Mouse (Mus musculus) limb, embryonic 15.5 days (tissue): Measurements from ENCODE around the gene Pax2. TPM values are rescaled to one million over a fixed set of nuclear protein-coding genes. Genes with fewer than 3 reads are reported as not detected.
A peak's percentile ranks its signal among the peaks of the same experiment; 100 is the strongest.

Experiments used
- ATAC-seq: fragments of 200-750 bp; cut with Nextera tagmentation; 2 replicates; pipeline ENCODE4 v1.8.0; 2017; ENCODE audit warnings: low read depth, moderate TSS enrichment; ENCODE audit not compliant: insufficient number of reproducible peaks, low FRiP score, low TSS enrichment
- H3K27ac ChIP-seq: fragments of 300-500 bp; sonication (generic); 2 replicates; pipeline ENCODE4 v1.5.1; 2015; ENCODE audit warnings: moderate library complexity, mild to moderate bottlenecking, inconsistent platforms
- H3K27me3 ChIP-seq: fragments of 300-500 bp; sonication (generic); 2 replicates; pipeline ENCODE4 v1.6.1; 2015; ENCODE audit warnings: inconsistent platforms
- H3K36me3 ChIP-seq: fragments of 300-500 bp; sonication (generic); 2 replicates; pipeline ENCODE4 v1.6.1; 2015; ENCODE audit warnings: inconsistent platforms
- H3K4me1 ChIP-seq: fragments of 300-500 bp; sonication (generic); 2 replicates; pipeline ENCODE4 v1.6.1; 2015; ENCODE audit warnings: inconsistent platforms
- H3K4me2 ChIP-seq: fragments of 300-500 bp; sonication (generic); 2 replicates; pipeline ENCODE4 v1.6.1; 2015; ENCODE audit warnings: mild to moderate bottlenecking, inconsistent platforms
- H3K4me3 ChIP-seq: fragments of 300-500 bp; sonication (generic); 2 replicates; pipeline ENCODE4 v1.5.1; 2015; ENCODE audit warnings: mild to moderate bottlenecking, inconsistent platforms
- H3K9ac ChIP-seq: fragments of 300-500 bp; sonication (generic); 2 replicates; pipeline ENCODE4 v1.6.1; 2015; ENCODE audit warnings: inconsistent platforms
- H3K9me3 ChIP-seq: fragments of 300-500 bp; sonication (generic); 2 replicates; pipeline ENCODE4 v1.6.1; 2016; ENCODE audit warnings: inconsistent platforms
- WGBS: fragments of 180-500 bp; shearing (Covaris S2); methylation state at CpG from one replicate; pipeline ENCODE4 v1.1.7; 2015; 5-methylcytosine and 5-hydroxymethylcytosine counted together
- polyA plus RNA-seq: library from polyadenylated mRNA; unstranded; fragments of >200 nt; fragmentation: Nextera tagmentation; extraction: Ambion mirVana; gene quantifications from 2 replicates; pipeline ENCODE4 v1.2.1, GENCODE M21; 2015

The Pax2 gene
- polyA plus RNA-seq: not detected in 2 replicates

DNA sequence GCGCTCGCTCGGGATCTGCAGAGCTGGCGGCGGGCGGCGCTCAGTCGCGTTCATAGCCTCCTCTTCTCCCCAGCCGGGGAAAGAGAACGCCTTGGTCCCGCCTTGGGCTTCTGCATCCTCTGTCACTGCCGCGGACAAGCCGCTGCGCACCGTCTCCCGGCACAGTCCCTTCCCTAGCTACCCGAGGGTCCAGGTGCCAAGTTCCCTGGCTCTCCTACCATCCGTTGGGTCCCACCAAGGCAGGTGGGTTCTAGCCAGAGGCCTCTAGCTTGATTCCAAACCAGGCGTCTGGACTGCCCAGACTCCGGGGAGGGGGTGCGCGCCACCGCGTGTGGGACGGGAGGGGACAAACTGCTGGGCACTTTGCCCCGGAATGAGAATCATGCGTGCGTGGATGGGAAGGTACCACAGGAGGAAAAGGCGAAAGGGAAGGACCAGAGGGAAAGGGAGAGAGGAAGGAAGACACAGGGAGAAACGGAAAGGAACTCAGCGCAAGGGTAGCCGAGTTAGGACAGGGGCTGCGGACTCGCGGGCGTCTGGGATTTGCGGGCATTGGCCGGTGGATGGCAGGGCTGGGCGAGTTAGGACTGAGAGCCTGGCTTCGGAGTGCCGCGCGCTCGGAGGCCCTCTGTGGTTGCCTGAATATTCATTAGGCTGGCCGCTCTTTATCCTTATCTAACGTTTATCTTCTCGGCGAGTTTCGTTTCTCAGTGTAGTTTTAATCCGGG lies at the start of gene Pax2:
Gene Pax2, plus strand, starts transcription at position 353 of the 728 bp plus-strand sequence.
- peaks cover 44% of the 10 kb centered on the region for H3K4me1 ChIP-seq
- H3K9me3 ChIP-seq: no peaks in the 10 kb centered on the region
- no peak for ATAC-seq
- H3K27ac ChIP-seq: no peak within 1 kb of the TSS
- H3K4me2 ChIP-seq: peak within 1 kb of the TSS; percentile 66
- no peak within 1 kb of the TSS for H3K9ac ChIP-seq
- WGBS: under 1% methylated on average over 50 of the region's 52 CpGs
- peaks cover 96% of the 10 kb centered on the region for H3K27me3 ChIP-seq
- peak within 1 kb of the TSS; percentile 36 for H3K4me3 ChIP-seq
- no peaks in the 10 kb centered on the region for H3K36me3 ChIP-seq

DNA sequence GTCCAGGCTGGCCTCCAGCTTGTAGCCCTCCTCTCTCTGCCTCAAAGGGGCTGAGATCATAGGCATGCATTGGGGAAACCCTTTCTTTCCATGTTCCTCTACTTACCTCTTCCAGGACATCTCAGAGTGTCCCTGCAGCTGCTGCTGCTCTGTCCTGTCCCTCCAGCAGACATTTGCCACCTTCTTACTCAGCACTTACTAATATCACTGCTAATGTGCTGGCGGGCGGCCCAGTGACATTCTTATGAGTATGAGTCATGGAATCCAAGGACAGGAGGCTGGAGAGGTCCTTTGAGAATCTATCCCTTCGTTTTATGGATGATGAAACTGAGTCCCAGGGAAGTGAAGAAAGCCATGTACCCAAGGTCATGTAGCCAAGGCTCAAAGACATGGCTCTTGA lies 47.0 kb upstream of the Pax2 start:
- ATAC-seq: no peak
- H3K9ac ChIP-seq: no peak overlapping the region
- WGBS: 59% methylated on average over 3 of the region's 3 CpGs

DNA sequence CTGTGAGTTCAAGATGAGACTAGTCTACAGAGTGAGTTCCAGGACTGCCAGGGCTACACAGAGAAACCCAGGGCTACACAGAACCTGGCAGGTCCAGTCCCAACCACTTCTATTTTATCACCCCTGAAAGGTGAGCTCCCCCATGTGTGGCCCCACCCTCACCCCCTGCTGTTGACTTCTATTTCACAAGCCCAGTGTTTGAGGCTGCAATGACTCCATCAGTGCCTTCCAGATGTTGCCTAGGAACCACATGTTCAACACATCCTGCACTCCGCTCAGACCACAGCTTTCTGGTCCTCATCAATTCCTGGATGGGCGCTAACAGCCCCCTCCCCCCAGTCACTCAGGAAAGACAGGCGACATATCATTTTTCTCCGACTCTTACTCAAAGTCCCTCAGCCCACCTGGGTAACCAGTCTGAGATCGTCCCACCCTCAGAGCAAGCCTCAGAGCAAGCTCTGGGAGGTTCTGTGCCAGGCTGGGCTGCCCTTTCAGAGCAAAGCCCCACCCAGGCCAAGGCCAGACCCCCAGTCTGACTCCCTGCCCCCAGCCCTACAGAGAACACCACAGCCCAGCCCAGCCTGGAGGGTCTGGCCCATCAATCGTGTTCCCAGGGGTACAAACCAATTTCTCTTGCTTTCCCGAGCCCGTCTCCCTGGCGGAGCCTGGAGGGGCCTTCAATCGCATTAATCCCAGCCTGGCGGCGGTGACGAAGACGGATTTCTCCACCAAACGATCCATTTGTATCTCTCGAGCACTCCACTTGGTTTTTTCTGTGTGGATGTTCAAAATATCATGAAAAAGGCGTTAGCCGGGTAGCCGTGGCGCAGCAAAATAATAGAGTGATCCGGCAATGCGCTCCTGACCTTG lies 38.9 kb upstream of the Pax2 start:
- H3K36me3 ChIP-seq: no peaks in the 10 kb centered on the region
- H3K4me2 ChIP-seq: no peak overlapping the region
- H3K4me1 ChIP-seq: peaks cover 14% of the 10 kb centered on the region
- WGBS: 56% methylated on average over 22 of the region's 22 CpGs
- H3K27me3 ChIP-seq: peaks cover 45% of the 10 kb centered on the region
- H3K4me3 ChIP-seq: no peak overlapping the region
- ATAC-seq: no peak
- no peaks in the 10 kb centered on the region for H3K9me3 ChIP-seq
- no peak overlapping the region for H3K9ac ChIP-seq
- no peak overlapping the region for H3K27ac ChIP-seq

More for the DNA sequence above, 47.0 kb upstream of the Pax2 start:
- 0 out of 2 replicates have a peak, but pooled peaks cover 14% of the 10 kb centered on the region for H3K27me3 ChIP-seq
- no peak overlapping the region for H3K4me3 ChIP-seq
- H3K36me3 ChIP-seq: no peaks in the 10 kb centered on the region
- no peaks in the 10 kb centered on the region for H3K9me3 ChIP-seq
- no peak overlapping the region for H3K27ac ChIP-seq
- no peak overlapping the region for H3K4me2 ChIP-seq
- H3K4me1 ChIP-seq: no peaks in the 10 kb centered on the region

DNA sequence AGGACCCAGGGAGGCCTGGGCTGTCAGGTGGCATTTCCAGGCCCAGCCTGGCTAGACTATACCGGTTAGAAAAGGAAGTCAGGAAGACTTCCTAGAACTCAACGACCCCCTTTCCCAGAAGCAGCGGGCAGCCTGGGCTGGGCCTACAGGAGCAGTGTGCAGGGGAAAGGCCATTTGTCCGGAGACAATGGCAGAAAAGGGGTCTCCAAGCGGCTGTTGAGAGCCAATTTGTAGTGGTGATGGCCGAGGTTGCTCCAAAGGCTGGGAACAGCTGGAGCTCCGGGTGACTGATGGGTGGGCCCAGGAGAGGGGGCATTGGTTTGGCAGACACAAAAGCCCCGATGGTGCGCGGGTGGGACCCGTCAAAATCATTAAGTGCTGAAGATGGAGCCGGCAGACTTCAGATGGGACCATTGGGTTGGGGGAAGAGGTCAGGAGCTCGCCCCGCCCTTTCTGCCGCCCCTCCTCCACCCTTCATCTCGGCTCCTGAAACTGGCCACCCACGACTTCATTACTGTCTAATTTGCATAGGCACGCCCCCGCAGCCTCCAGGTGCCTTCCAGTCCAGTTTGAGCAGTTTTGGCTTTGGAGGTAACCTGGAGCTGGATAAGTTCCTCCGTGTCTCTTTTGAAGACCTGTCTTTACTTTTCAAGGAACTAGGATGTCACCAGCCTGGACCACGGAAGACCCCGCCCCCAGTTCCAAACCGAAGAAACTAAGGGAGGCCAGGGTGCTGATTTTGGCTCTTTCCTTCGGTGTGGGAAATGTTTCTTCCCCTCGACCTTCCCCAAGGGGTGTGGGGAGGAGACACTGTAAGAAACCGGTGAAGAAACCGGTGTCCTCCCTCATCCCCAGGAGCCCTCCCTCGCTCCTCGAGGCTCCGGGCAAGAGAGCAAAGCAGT lies 36.3 kb upstream of the Pax2 start:
- Histone ChIP-seq H3K27me3 (peaks cover 67% of the 10 kb centered on the region), H3K4me3 (peak overlapping the region; percentile 41), H3K9ac (0 out of 2 replicates have a peak overlapping the region, but pooled peaks have one; percentile 14), H3K36me3 (no peaks in the 10 kb centered on the region), H3K4me1 (peaks cover 24% of the 10 kb centered on the region), H3K9me3 (no peaks in the 10 kb centered on the region), H3K27ac (no peak overlapping the region), H3K4me2 (peak overlapping the region; percentile 84)
- WGBS: 6% methylated on average over 30 of the region's 30 CpGs
- ATAC-seq: no peak

DNA sequence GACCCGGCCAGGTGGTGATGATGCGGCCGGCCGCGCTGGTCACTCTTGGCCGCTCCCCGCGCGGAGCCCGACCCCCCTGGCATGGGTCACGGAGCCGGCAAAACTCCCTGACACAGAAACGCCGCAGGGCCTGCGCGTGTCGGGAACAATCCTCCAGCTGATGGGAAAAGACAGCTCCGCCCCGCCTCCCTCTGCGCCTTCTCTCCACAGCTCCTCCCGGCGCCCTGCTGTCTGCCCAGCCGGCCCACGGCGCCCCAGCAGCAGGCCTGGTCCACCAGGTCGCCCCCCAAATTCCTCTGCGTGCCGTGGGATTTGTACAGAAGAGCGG lies 35.7 kb upstream of the Pax2 start:
- Histone ChIP-seq H3K9me3 (no peaks in the 10 kb centered on the region), H3K36me3 (no peaks in the 10 kb centered on the region), H3K4me2 (peak overlapping the region; percentile 84), H3K27ac (no peak overlapping the region), H3K4me3 (peak overlapping the region; percentile 41), H3K27me3 (peaks cover 73% of the 10 kb centered on the region), H3K9ac (0 out of 2 replicates have a peak overlapping the region, but pooled peaks have one; percentile 14), H3K4me1 (peaks cover 24% of the 10 kb centered on the region)
- no peak for ATAC-seq
- WGBS: under 1% methylated on average over 29 of the region's 29 CpGs

DNA sequence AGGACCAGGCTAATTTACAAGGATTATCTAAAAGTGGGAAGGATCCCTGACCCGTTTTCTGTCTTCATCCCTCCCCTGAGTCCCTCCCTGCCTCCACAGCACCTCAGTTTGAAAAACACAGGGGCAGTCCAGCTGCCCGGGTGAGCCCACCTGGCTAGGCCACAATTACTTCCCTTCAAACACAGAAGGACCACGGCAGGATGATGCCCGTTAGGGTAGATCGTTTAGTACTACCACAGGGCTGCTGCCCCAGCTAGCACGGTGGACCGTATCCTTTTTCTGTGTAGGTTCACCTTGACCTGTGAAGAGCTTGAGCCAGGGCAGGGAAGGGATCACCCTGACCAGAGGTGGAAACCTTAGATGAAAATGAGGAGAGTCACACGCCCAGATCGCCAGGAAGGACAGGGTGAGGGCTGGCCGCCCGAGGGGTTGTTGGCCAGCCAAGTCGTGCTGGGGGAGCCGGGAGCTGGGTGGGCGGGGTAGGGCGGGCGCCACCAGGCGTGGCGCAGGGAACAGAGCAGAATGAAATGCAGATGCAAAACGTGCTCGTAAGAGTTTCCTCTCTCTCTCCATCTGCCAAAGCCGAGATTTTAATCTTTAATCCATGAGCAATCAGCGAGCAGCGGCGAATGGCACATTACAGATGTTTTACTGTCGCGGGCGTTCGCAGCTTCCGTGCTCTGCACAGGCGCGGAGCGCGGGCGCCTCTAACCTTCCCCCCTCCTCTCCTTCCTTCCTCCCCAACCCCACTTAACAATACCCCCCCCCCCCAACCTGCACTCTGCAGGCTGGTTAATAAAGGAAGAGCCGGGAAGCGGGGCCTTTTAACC lies 32.0 kb upstream of the Pax2 start:
- H3K4me1 ChIP-seq: peaks cover 30% of the 10 kb centered on the region
- H3K4me2 ChIP-seq: peak overlapping the region; percentile 42
- no peaks in the 10 kb centered on the region for H3K9me3 ChIP-seq
- peak overlapping the region; percentile 29 for H3K4me3 ChIP-seq
- H3K27me3 ChIP-seq: peaks cover 85% of the 10 kb centered on the region
- no peak for ATAC-seq
- no peak overlapping the region for H3K27ac ChIP-seq
- H3K9ac ChIP-seq: no peak overlapping the region
- 1% methylated on average over 36 of the region's 36 CpGs for WGBS
- H3K36me3 ChIP-seq: no peaks in the 10 kb centered on the region

DNA sequence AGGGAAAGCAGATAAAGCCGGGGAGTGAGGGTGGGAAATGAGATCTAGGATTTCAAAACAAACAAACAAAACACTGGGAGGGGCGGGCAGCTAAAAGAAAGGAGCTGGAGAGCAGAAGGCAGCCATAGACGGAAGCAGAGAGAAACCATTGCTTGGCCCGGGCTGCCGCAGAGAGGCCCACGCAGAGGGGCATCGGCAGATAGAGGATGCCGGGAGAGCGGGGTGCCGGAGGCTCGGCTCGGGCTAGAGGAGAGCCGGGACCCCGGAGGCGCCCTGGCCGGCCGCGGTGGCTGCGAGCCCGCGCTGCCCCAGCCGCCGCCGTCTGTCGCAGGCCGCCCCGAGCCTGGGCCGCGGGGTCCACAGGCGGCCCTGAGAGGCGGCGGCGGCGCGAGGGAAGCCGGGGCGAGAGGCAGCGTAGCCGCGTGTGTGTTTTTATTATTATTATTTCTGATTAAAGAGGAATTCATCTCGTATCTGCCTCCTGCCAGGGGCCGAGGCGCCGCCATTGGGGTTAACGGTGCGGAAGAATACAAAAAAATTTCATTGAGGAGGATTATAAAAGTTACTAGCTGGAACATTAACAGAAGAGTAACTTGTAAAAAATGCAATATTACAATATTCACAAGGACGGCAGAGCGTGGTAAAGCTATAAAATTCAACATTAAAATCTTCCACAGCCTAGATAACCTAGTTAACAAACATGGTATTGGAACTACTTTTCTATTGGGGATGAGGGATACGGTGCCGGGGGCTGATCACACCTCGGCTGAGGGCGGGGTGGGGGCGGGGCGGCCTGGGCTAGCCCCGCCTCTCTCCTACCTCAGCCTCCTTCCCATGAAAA lies 29.7 kb upstream of the Pax2 start:
- H3K27ac ChIP-seq: peak overlapping the region; percentile 50; the same call in 1 of the 2 replicates

DNA sequence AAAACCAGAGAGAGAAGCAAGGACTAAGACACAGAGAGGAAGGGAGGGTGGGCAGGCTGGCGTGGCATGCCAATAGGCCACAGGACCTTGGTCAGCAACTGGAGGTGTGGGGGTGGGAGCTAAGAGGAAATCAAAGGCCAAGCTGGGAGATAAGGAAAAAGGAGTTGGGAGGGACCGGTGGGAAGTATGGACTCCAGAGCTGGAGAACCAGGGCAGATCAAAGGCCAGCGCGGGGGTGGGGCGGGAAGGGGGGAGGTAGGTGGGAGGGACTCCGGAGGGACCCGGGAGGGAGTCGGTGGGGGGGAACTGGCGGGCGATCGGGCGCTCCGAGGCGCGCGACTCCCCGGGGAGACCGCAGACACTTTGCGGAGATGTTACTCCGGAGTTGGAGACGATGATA lies 21.7 kb upstream of the Pax2 start:
- Histone ChIP-seq H3K36me3 (no peaks in the 10 kb centered on the region), H3K9me3 (no peaks in the 10 kb centered on the region), H3K4me1 (peaks cover 11% of the 10 kb centered on the region), H3K27me3 (peaks cover 94% of the 10 kb centered on the region), H3K4me2 (no peak overlapping the region), H3K9ac (no peak overlapping the region), H3K4me3 (no peak overlapping the region), H3K27ac (no peak overlapping the region)
- ATAC-seq: no peak
- under 1% methylated on average over 21 of the region's 21 CpGs for WGBS

More for the DNA sequence above, 29.7 kb upstream of the Pax2 start:
- H3K4me3 ChIP-seq: peak overlapping the region; percentile 59
- H3K9me3 ChIP-seq: no peaks in the 10 kb centered on the region
- WGBS: under 1% methylated on average over 48 of the region's 55 CpGs
- no peaks in the 10 kb centered on the region for H3K36me3 ChIP-seq
- peak overlapping the region; percentile 72 for H3K9ac ChIP-seq
- H3K4me2 ChIP-seq: peak overlapping the region; percentile 84
- peaks cover 16% of the 10 kb centered on the region for H3K4me1 ChIP-seq
- ATAC-seq: no peak
- H3K27me3 ChIP-seq: peaks cover 78% of the 10 kb centered on the region

DNA sequence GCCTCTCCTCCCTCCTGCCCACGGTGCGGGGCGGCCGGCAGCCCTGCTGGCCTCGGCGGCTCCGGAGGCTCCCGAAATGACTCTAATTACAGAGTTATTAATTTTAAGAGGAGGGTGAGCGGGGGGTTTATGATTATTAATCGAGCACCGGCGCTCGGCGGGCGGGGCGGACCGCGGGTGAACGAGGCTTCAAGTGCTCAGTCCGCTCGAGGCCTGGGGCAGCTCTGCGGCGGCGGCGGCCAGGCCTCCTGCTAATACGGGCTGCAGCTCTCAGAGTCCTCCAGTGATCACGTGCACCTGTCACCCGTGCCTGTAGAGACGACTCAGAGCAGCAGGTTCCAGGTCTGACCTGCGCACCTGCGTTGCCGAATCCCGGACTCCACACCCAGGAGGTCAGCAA lies 21.2 kb upstream of the Pax2 start:
- Histone ChIP-seq H3K9me3 (no peaks in the 10 kb centered on the region), H3K4me2 (no peak overlapping the region), H3K4me1 (peaks cover 11% of the 10 kb centered on the region), H3K27me3 (peaks cover 96% of the 10 kb centered on the region), H3K36me3 (no peaks in the 10 kb centered on the region), H3K27ac (no peak overlapping the region), H3K9ac (no peak overlapping the region), H3K4me3 (peak overlapping the region; percentile 11; the same call in 1 of the 2 replicates)
- ATAC-seq: no peak
- WGBS: 2% methylated on average over 33 of the region's 33 CpGs

DNA sequence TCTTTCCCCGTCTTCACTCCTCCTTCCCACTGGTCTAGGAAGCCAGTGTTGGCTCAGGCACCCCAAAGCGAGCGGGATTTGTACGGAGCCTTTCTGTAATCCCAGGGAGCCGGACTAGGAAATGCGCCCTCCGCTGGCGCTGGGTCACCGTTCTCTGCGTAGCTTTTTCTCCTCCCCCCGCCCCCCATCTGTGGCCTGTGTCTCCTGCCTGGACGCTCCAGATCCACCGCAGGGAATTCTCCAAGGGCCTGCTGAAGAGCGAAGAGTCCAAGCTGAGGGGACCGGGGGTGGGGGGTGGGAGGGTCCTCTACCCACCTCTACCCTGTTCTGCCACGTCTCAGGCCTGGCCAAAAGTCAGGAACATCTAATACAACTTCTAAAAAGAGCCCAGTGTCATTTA lies 15.5 kb upstream of the Pax2 start:
- peaks cover 99% of the 10 kb centered on the region for H3K27me3 ChIP-seq
- no peak overlapping the region for H3K27ac ChIP-seq
- H3K9ac ChIP-seq: no peak overlapping the region
- H3K4me3 ChIP-seq: no peak overlapping the region
- ATAC-seq: no peak
- no peak overlapping the region for H3K4me2 ChIP-seq
- no peaks in the 10 kb centered on the region for H3K9me3 ChIP-seq
- no peaks in the 10 kb centered on the region for H3K36me3 ChIP-seq
- peaks cover 19% of the 10 kb centered on the region for H3K4me1 ChIP-seq
- WGBS: under 1% methylated on average over 16 of the region's 16 CpGs
